Comparison of ENCODE assay signal across 23 mouse cellular contexts in the genomic region with DNA sequence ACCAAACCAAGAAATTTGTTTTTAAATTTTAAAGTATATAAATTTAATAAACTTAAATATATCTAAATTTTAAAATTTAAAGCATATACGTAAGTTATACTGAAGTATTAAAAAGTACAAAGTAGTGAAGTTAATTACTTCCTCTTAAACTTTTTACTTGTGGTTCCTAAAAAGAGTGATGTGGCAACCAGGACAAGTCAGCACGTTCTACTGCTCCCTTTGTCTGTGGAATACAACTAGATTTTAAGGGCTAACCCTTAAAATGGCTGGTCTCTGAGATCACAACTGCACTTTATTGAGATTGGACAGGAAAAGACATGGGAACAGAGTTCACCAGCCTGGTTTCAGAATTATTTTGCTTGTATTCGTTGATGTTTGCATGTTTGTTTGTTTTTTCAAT. TPM values are rescaled to one million over a fixed set of nuclear protein-coding genes. Genes with fewer than 3 reads are reported as not detected.
DNase-seq lines count a peak whose midpoint lies in the region; ATAC-seq and TF ChIP-seq lines count a peak whose summit lies in the region.
"Had no signal": no experiment of that assay in that cellular context is flagged by ENCODE, and none has a peak within 500 bp of the region (broad histone marks: within the 10 kb centered on the region; RNA-seq: fewer than 3 reads in every experiment).

No protein-coding gene starts in this region.

- H3K4me3 ChIP-seq in bone marrow macrophage, adult 2 months (ENCODE audit: insufficient read depth, low read length) = no peak overlapping the region
- H3K4me3 ChIP-seq: embryonic facial prominence, embryonic 12.5 days; embryonic facial prominence, embryonic 15.5 days; forebrain, embryonic 12.5 days; forebrain, embryonic 15.5 days; heart, adult 2 months; hindbrain, embryonic 12.5 days; hindbrain, embryonic 15.5 days had no signal

- ATAC-seq in granulocyte monocyte progenitor cell, adult 5-6 weeks (replicated peaks; ENCODE audit: poor library complexity, severe bottlenecking) = peak; percentile 93
- 0 out of 2 replicates have a peak, but pooled peaks have one; percentile 50 for ATAC-seq in monocyte, adult 5-6 weeks (replicated peaks; ENCODE audit: insufficient number of reproducible peaks, low FRiP score, low TSS enrichment, poor library complexity, severe bottlenecking)
- ATAC-seq: activated CD4-positive, CD25-positive, alpha-beta regulatory T cell, adult 4 months; CD4-positive, CD25-positive, alpha-beta regulatory T cell, adult 4 months; forebrain, embryonic 15.5 days; intestine, postnatal 0 days had no signal

- no peak for TF ChIP-seq CTCF in bone marrow macrophage, adult 2 months (IDR thresholded peaks at IDR 0.05; ENCODE audit: low read depth, low read length)

- peak; percentile 71 for DNase-seq in 416B (ENCODE audit: low read depth)
- DNase-seq in kidney, adult 9 months = no peak
- no peak for DNase-seq in thymus, postnatal 36 days
- no peak for DNase-seq in cerebellum, postnatal 36 days
- DNase-seq: adrenal gland, adult 8-10 months; adrenal gland, postnatal 25 days; cerebellum, adult 11 months; cerebellum, adult 2 months; cerebellum, adult 9-11 months; gastrocnemius, postnatal 14 days; heart, adult 2 months had no signal

- H3K4me1 ChIP-seq in bone marrow macrophage, adult 2 months (ENCODE audit: control insufficient read depth, insufficient read depth, low read length) = peaks cover 10% of the 10 kb centered on the region
- H3K4me1 ChIP-seq: embryonic facial prominence, embryonic 12.5 days; embryonic facial prominence, embryonic 15.5 days; forebrain, embryonic 12.5 days; forebrain, embryonic 15.5 days; hindbrain, embryonic 12.5 days; hindbrain, embryonic 15.5 days had no signal

- no peak for TF ChIP-seq POLR2A in bone marrow macrophage, adult 2 months (IDR thresholded peaks at IDR 0.05; ENCODE audit: borderline replicate concordance, low read depth, low read length)

- H3K27ac ChIP-seq in bone marrow macrophage, adult 2 months (ENCODE audit: insufficient read depth, low read depth, low read length) = peak overlapping the region; percentile 61
- H3K27ac ChIP-seq: embryonic facial prominence, embryonic 12.5 days; embryonic facial prominence, embryonic 15.5 days; forebrain, embryonic 12.5 days; forebrain, embryonic 15.5 days; hindbrain, embryonic 12.5 days; hindbrain, embryonic 15.5 days had no signal

RNA-seq across cellular contexts. Expression of a gene that starts 53.0 kb away (rescaled TPM):
- polyA plus RNA-seq in bone marrow macrophage, adult 2 months (2012; ENCODE audit: insufficient read depth, insufficient read length, missing spikeins) = 43.8 and 45.7 TPM in 2 replicates
- total RNA-seq in granulocyte monocyte progenitor cell, adult 5-6 weeks (2014; fragmentation: Nextera tagmentation) = 104 and 133 TPM in 2 replicates
- 174 and 240 TPM in 2 replicates for total RNA-seq in granulocyte monocyte progenitor cell, adult 5-6 weeks (2017)
- 63.6 to 87.6 TPM (median 74.6 TPM) in 3 replicates for total RNA-seq in monocyte, adult 5-6 weeks (2017)
